In the genomic region with DNA sequence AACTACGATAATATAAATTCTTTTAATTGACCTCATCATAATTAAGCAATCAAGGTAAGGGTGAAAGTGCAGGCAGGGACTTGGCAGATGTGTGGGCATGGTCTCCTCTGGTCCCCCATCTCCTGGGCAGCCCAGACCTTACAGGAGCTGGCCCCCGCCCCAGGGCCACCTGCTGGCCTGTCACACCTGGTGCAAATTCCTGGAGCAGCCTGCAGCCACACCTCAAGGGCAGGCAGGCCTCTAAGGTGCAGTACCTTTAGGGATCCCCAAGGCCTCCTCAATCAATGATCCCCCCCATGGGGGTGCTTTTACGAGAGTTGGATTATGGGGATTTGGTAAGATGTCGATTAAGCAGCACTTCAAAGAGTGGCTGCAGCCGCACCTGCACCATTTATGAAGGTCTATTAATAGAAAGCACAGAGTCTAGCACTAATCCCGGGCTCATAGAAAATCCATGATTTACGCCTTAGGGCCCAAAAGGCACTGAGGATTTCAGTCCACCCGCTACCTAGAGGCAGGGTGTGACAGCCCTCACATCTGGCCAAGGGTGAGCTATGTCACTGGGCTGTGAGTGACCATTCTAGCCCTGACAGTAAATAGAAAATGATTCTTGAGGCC, we compare ENCODE assay signal across 17 mouse cellular contexts.
"Had no signal": no experiment of that assay in that cellular context is flagged by ENCODE, and none has a peak within 500 bp of the region (broad histone marks: within the 10 kb centered on the region; RNA-seq: fewer than 3 reads in every experiment).

No protein-coding gene starts in this region.

- H3K4me2 ChIP-seq: limb, embryonic 15.5 days; liver, embryonic 12.5 days; lung, embryonic 14.5 days; midbrain, embryonic 12.5 days; neural tube, embryonic 15.5 days had no signal

- H3K4me3 ChIP-seq: left cerebral cortex, adult 2 months; limb, embryonic 15.5 days; liver, embryonic 12.5 days; megakaryocyte, embryonic 14.5 days; midbrain, embryonic 12.5 days; myocyte; neural tube, embryonic 15.5 days had no signal

- ATAC-seq: hindbrain, embryonic 16.5 days; inflammation-experienced regulatory T-cells, adult 6 months; liver, embryonic 12.5 days had no signal

- H3K36me3 ChIP-seq: limb, embryonic 15.5 days; liver, embryonic 12.5 days; midbrain, embryonic 12.5 days; neural tube, embryonic 15.5 days had no signal

- H3K27me3 ChIP-seq: limb, embryonic 15.5 days; liver, embryonic 12.5 days; megakaryocyte, embryonic 14.5 days; midbrain, embryonic 12.5 days; neural tube, embryonic 15.5 days had no signal

- H3K9me3 ChIP-seq: limb, embryonic 15.5 days; liver, embryonic 12.5 days; megakaryocyte, embryonic 14.5 days; midbrain, embryonic 12.5 days; neural tube, embryonic 15.5 days had no signal

- H3K27ac ChIP-seq: left cerebral cortex, adult 2 months; limb, embryonic 15.5 days; liver, embryonic 12.5 days; macrophage; midbrain, embryonic 12.5 days; neural tube, embryonic 15.5 days had no signal

- DNase-seq: kidney, adult 8-10 months; kidney, postnatal 25 days; lung, embryonic 14.5 days; lung, postnatal 14 days; right cerebral cortex, postnatal 4 days; spleen, adult 18-20 months; thymus, postnatal 4 days had no signal

- H3K4me1 ChIP-seq: limb, embryonic 15.5 days; midbrain, embryonic 12.5 days had no signal

- H3K9ac ChIP-seq: limb, embryonic 15.5 days; liver, embryonic 12.5 days; lung, embryonic 14.5 days; midbrain, embryonic 12.5 days; neural tube, embryonic 15.5 days had no signal
